Mouse (Mus musculus): ENCODE results near the gene Nckap5. TPM values are rescaled to one million over a fixed set of nuclear protein-coding genes. Genes with fewer than 3 reads are reported as not detected.

The Nckap5 gene
- total RNA-seq, 2 experiments from 2014 or later = 17.7 to 22.7 TPM

DNA sequence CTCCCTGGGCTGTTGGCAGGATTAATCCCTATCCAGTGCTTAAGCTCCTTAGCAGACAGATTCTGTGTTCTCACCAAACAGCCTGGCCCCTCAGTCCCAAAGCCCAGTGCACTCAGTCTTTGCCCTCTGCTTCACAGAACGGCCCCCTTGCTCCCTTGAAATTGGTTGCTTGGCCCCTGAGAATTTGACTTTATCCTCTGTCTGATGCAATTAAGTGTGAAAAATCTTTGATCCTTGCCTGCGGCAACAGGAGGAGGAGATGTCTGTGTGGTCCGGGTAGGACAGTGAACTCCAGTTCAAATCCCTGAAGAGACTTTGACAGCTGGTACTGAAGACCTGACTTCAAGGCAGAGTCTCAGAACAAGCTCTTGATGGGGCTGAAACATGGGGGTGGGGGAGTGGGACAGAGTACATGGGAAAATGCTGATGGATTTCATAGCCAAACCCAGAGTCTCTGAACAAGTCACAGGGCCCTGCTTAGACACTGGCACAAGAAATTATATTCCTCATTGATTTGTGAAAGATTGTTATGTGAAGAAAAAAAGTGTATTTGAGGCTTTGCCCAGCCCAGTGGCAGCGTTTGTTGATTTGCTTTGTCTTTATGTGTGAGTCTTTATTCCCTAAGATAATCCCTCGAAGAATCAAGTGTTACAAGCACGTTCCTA lies 65.0 kb downstream of the Nckap5 start:
- no peak for DNase-seq (ENCODE audit: low spot score in 2 of 2)

DNA sequence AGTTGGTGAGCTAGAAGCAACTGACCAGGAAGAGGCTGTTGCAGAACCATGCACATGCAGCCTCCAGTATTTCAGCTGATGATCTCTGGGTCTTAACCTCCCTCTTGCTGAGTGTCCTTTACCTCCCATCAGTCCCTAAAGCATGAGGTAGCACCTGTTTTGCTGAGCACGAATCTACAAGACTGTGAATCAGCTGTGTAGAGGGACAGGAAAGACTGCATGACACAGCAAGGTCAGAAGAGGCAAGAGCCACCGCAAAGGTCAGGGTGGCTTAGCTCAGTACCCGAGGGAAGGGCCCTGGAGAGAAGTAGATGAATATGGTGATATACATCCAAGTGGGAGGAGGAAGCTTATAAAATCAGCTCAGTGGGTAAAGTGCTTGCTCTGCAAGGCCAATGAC lies 66.4 kb downstream of the Nckap5 start:
- DNase-seq (ENCODE audit: low spot score in 2 of 2) = no peak

DNA sequence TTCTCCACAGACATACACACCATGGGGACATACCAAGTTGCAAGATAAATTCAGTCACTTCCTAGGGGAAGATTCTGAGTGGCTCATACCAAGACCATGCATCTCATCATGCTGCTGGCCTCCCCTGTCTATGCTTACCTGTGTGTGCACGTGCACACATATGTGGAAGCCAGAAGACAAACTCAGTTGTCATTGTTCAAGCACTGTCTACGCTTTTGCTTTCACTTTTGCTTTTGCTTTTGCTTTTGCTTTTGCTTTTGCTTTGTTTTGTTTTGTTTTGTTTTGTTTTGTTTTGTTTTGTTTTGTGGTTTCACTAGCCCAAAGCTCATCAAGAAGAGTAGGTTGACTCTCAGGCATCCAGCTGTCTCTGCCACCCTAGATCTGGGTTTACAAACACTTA lies 67.4 kb downstream of the Nckap5 start:
- DNase-seq (ENCODE audit: low spot score in 2 of 2) = no peak

DNA sequence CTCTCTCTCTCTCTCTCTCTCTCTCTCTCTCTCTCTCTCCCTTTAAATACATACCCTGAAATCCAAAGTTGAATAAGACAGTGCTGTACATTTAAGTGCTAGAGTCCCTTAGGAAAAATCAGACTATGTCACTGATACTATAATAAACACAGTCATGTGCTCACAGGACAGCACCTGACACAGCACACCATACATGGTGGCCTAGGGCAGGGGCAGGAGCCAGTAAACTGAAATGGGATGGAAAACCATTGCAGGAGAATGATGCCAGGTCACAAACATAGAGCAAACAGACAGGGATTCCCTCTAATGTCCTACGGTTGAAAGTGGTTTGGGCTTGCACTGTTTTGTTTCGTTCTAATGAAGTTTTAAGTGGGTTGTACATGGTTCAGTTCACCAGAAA lies 70.2 kb downstream of the Nckap5 start:
- DNase-seq (ENCODE audit: low spot score in 2 of 2) = no peak

DNA sequence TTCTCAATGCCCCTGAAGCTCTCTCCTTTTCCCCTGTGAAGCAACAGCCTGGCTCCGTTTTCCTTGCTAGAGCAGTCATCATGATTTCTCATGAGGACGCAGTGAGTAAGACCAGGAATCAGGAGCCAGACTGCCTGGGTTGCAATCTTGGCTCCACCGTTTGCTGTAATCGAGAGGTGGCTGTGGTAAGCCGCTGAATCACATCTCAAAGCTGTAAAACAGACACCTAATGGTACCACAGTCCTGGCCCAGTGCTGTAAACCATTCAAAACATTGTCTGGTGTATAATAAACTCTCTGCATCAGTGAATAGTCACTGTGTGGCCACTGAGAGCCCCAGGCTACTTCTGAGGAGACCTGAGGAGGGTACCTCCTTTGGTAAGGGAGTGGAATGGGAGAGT lies 74.9 kb downstream of the Nckap5 start:
- DNase-seq (ENCODE audit: low spot score in 2 of 2) = no peak

DNA sequence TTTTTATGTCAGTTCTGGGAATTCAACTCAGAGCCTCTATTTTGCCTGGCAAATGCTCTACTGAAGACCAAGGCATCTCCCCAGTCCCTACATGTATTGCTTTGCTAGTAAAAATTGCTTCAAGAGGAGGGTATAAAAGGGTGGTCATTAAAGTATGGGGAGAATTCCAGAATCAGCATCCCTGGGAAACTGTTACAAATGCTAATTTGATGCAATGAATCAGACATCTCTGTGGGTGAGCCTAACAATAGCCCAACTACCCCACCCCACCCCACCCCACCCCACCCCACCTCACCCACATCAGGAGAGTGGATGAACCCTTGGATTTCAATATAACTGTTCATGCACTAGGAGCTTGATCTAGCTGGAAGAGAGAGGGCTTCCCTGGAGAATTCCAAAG lies 77.0 kb downstream of the Nckap5 start:
- DNase-seq (ENCODE audit: low spot score in 2 of 2) = no peak

DNA sequence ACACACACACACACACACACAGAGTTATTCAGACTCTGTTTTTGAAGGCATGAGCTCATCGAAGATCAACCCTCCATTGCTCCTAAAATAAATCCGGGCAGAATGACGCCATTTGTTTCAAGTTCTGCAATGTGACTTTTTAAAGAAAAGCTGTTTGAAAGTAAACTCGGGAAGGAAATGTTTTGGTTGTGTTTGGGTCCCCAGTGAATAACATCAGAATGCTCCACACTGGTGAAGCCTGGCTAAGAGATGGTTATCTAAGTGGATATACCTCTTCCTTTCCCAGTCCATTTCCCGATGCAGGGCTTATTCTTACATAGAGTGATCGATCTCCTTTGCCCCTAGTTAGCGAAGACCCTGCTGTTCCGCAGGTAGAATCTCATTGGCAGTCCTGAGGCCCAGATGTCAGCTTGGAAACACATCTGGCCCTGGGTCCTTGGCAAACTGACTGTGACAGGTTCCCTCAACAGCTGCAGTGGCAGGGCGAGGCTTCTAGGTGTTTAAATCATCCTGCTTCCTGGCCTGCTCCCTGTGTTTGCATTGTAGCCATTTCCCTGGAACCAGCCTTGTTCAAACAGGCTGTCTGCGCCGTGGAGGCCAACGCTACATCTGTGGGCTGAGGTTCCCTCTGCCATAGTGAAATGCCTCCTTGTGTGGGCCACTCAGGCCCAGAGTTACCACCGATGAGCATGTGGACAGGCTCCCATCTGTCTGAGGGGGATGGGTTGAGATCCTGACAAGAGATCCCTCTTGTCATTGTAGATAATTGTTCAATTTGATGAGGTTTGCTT lies 78.2 kb downstream of the Nckap5 start:
- DNase-seq (ENCODE audit: low spot score in 2 of 2) = no peak

DNA sequence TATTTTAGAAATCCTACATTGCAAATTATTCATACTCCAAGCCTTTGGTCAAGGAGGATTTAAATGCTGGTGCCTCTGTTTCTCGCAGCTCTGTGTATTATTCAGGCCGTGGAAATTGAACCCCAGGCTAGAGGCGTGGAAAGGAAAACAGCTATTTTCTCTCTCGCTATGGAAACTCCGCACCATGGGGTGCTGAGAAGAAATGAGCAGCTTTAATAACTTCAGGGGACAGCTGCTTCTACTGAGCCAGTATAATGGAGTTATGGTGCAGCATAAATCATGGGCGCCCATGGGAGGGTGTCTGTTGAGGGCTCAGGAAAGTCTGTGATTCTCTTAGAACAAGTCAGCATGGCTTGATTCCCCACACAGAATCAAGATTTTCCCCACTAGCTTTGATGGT lies 79.5 kb downstream of the Nckap5 start:
- DNase-seq (ENCODE audit: low spot score in 2 of 2) = no peak

DNA sequence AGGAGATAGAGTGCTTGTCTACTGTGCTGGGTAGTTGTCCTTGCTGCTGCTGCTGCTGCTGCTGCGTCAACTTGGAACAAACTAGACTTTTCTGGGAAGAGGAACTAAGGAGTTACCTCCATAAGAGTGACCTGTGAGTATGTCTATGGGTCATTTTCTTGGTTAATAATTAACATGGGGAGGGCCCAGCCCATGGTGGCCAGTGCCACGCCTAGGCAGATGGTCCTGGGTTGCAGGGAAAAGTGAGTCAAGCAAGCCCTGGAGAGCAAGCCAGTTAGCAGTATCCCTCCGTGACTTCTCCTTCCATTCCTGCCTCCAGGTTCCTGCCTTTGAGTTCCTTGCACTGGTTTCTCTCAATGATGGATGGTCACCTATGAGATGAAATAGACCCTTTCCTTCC lies 80.4 kb downstream of the Nckap5 start:
- no peak for DNase-seq (ENCODE audit: low spot score in 2 of 2)

DNA sequence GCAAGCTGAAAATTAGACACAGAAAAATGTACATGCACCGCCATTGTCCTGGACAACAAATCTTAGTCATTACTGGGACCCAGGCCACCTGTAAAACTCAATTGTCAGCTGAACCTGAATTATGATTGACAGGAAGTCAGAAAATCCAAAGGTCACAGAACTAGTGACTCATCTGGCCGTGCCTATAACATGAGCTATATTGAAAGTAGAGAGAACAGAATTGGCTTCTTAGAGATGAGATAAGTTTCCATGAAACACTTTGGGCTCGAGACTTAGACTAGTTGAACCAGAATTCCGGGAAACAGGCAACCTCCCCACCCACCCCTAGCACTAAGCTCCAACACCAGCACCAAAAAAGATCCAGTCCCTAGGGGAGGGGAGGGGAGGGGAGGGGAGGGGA lies 82.7 kb downstream of the Nckap5 start:
- DNase-seq (ENCODE audit: low spot score in 2 of 2) = no peak

DNA sequence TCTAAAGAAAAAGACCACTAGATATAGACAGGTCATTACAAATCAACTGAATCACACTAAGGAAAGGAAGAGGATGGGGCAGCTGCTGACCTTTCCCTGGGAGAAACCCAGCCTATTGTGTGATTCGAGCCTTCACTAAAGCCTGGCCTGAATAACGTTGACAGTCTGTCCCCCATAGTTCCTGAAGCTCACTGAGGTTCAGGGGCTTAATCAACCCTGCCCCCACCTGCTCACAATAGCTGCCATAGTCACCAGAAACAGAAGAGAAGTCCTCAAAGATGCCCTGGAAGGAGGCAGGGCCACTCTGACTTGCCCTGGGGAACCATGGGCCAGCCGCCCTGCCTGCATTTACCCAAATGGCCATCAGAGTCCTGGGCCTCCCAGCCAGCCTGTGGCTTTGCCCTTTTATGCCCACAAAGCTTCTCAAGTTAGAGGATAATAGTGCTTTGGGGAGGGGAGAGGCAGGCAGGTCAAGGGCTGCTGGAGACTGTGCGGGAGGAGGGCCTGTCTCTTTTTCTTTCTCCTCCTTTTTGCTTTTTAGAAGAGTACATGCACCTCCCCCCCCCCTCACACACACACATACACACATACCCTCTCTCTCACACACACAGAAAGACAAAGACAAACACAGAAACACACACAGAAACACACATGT lies 85.0 kb downstream of the Nckap5 start:
- no peak for DNase-seq (ENCODE audit: low spot score in 2 of 2)

DNA sequence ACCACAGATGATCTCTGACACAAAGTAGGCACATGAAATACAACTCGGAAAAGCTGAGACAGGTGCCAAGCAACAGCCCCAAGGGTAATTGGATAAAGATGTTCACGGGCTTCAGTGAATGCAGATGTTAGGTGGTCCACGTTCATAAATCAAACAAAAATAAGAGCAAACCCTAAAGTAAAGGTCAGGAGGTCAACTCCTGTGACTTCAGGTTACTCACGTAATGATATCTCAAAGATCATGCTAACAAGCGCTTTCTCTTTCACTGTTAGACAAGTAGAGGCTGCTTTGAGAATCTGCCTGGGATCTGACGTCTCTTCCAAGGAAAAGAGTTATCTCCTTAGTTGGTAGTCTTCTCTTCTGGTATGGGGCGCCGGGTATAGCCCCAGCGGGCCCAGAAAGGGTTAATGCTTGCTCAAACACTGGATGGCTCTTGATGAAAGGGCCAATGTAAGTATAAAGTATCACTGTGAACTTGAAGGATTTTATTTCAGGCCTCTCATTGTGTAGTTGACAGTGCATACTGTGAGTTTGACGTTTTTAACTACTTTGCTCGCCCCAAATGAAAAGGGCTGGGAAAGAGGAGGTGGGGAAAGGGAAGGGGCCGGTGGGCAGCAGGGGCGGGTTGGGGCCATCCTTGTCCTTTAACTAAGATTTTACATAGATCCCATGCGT lies 85.8 kb downstream of the Nckap5 start:
- no peak for DNase-seq (ENCODE audit: low spot score in 2 of 2)

DNA sequence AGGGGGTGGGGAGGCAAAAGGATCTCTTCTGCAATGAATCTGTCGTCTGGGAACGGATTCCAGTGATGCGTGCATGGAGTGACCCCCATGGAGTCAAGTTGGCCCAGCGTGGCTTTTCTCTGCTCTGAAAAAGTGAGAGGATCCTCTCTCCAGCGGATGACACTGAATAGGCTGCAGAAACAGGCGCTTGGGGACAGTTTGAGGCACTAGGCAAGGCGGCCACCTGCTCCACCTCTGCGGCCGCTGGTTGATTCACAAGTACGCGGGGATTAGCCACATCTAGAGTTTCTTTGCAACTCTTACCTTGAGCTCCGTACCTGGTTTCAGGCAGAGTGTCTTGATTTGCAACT lies 92.3 kb downstream of the Nckap5 start:
- DNase-seq (ENCODE audit: low spot score in 2 of 2) = no peak

DNA sequence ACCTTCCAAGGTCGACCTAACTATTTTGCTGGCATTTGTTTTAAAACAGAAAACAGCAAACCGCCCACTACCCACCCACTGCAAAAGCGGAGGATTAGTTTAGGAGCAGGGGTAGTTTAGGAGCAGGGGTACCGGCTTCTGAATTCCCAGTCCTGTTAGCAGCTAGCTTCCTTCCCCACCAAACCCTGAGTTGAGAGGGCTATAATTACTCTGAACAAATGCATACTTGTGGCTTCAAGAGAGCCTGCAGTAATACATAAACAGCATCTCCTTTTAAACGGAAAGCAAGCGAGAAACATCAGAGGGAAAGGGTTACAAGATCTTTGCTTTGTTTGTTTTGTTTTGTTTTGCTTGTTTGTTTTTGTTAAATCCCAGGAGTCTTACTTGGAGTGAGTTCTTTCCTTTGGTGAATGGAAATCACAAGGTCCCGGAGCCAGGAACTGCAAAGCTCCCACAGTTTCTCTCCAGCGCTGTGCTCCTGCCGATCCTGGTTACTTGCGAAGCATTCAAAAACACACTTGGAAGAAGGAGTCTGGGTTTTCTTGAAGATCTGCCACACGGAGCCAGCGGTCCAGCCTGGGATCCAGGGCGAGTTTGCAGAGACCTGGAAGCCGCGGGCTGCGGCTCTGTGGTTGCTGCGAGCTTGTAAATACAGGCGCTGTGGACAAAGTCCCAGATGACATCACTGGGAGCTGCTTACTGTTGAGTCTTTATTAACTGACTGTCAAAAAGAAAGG lies 92.9 kb downstream of the Nckap5 start:
- DNase-seq (ENCODE audit: low spot score in 2 of 2) = peak; percentile 52 to 60

DNA sequence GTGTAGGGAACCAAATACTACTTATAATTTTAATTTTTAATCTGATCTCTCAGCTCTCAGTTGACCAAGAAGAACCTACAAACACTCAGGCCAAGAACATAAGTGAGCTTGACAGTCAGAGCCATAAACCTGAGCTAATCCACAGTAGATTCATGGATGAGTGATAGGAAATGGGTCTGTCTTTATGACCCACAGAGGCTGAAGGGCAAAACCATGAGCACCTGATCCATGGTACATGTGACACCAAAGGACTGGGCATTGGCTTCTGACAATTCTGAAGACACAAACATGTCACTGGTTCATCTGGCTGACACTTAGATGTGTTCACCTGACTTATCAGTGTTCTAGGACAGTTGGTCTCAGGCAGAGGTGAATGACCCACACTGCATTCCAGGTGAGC lies 98.9 kb downstream of the Nckap5 start:
- no peak for DNase-seq (ENCODE audit: low spot score in 2 of 2)

DNA sequence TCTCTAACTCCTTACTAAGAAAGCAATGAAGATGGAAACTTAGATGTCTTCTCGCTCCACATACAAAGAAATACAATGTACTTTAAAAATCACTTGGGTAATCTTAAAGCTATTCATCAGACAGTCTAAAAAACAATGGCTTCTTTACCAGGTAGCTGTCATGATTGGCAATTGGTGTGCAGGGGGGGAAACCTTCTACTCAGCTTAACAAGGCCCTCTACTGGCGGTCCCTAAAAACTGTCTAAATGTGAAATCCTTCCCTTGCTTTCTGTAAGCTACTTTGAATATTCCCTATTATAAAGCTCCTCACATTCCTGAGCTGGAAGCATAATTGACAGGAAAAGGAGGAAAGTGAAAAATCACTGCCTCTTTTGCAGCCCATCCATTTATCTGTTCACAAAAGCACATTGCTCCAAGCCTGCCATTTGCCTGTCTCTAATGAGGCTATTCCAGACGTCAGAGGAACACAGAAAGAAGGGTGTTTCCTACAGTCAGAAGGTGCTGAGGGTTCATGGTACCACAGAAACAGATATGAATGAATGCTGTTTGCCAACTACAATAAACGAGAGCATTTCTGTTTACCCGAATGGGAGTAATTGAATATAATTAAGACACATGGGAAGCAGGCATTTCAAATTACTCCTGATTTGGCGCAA lies 104.1 kb downstream of the Nckap5 start:
- DNase-seq (ENCODE audit: low spot score in 2 of 2) = peak; percentile 21 to 50

DNA sequence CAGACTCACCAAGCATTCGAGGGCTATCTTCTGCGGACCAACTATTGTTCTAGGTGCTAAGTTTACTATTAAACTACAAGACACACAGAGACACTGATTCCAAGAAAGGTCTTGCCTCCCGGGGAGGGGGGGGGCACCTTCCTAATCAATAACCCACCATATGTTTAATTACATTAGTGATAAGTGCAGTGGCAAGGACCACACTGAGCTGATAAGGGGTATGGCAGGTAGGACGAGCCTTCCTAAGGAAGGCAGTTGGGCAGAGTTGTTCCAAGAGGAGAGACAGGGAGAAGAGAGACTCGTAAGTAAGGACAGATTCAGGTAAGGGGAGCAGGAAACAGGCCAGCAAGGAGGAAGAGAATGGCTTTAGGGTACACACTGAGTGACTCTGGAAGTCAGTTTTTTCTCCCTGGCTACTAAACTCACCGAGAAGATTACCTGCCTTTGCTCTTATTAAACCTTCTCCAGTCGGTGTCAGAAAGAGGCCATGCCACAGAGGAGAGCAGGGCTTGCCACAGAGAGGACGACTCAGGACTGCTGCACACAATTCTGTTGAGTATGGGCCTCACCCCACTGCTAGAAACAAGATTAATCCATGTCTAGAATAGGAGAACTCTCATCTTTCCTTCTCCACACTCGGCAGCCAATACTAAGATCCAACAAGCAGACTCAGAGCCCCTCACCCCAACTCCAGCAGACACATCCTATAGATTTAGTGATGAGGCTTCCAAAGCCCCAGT lies 104.8 kb downstream of the Nckap5 start:
- DNase-seq (ENCODE audit: low spot score in 2 of 2) = no peak

DNA sequence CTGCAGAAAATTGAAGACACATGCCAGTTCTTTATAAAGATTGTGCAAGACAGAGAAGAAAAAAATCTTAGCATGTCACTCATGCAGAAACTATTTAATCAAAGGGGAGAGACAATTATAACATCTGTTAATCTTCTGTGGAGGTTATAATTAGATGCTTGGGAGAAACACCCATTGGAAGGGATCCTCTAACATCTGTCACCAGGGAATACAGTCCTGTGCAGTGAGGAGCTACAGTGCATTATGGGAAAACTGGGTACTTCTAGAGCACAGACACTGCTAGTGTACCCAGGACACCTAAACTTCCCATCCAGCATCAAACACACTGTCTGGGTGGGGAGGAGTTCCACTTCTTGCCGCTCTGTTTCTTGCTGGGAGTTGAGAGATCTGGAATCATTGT lies 108.7 kb downstream of the Nckap5 start:
- DNase-seq (ENCODE audit: low spot score in 2 of 2) = no peak

DNA sequence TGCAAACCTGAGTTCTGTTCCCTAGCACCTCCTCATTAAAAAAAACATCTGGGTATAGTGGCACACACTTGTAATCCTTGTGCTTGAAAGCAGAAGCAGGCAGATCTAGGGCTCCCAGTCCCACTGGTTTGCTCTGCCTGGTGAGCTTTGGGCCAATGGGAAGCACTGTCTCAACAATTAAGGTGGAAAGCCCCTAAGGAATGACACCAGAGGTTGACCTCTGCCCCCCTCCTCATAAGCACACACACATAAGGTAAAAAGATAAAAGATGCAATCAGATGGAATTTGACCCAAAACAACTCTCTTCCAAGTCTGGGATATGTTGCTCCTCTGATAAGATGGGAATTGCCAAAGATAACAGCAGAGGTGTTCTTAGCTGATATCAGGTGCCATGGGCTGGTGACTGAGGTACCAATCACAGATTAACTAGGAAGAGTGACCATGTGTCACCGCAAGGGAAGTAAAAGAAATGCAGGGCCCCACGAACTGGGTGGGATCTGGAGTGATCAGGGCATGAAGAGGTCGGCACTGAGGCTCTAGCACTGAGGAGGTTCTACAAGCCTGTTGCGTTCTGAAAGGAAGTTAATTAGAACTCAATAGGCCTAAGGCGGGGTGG lies 110.8 kb downstream of the Nckap5 start:
- DNase-seq (ENCODE audit: low spot score in 2 of 2) = no peak

DNA sequence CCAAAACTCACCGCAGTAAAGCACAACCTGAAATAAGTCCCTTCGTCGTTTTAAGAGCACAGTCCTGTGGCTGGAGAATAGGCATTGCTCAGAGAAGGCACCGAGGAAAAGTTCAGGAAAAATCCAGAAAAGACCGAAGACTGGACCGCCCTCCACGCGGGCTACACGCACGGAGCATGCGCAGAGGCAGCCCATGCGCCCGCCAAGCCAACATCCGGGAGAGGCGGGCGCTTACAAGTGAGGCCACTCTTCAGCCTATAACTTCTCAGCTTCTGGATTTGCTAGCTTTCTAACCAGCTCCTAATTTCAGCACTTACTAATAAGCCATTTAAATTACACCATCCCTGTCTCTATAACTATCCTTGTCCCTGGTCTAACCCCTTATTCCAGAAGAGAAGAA lies 124.0 kb downstream of the Nckap5 start:
- DNase-seq (ENCODE audit: low spot score in 2 of 2) = no peak

All from layer of hippocampus, postnatal 10 days (tissue).